Mouse (Mus musculus) embryonic facial prominence, embryonic 10.5 days (tissue): ENCODE data around the gene Trim2. TPM values are rescaled to one million over a fixed set of nuclear protein-coding genes. Genes with fewer than 3 reads are reported as not detected.

ENCODE experiments used
- DNase-seq: peaks from one replicate; pipeline ENCODE4 v3.0.0-alpha.2; 2017; ENCODE audit warnings: low spot score
- H3K27ac ChIP-seq: fragments of 300-500 bp; sonication (generic); replicated peaks from 2 replicates; pipeline ENCODE4 v1.5.1; 2016; ENCODE audit warnings: mild to moderate bottlenecking
- H3K27me3 ChIP-seq: fragments of 300-500 bp; sonication (generic); replicated peaks from 2 replicates; pipeline ENCODE4 v1.6.1; 2016; ENCODE audit warnings: low read depth, mild to moderate bottlenecking; ENCODE audit not compliant: poor library complexity, severe bottlenecking
- H3K36me3 ChIP-seq: fragments of 300-500 bp; sonication (generic); replicated peaks from 2 replicates; pipeline ENCODE4 v1.6.1; 2016; ENCODE audit warnings: mild to moderate bottlenecking, moderate library complexity
- H3K4me1 ChIP-seq: fragments of 300-500 bp; sonication (generic); 2 replicates; pipeline ENCODE4 v1.6.1; 2016
- H3K4me3 ChIP-seq: fragments of 300-500 bp; sonication (generic); 2 replicates; pipeline ENCODE4 v1.5.1; 2016; ENCODE audit warnings: mild to moderate bottlenecking, moderate library complexity
- H3K9me3 ChIP-seq: fragments of 300-500 bp; sonication (generic); 2 replicates; pipeline ENCODE4 v1.6.1; 2016; ENCODE audit warnings: mild to moderate bottlenecking
- WGBS: fragments of 180-500 bp; shearing (Covaris S2); methylation state at CpG from one replicate; pipeline ENCODE4 v1.1.7; 2016; 5-methylcytosine and 5-hydroxymethylcytosine counted together
- polyA plus RNA-seq: library from polyadenylated mRNA; unstranded; fragments of >200 nt; fragmentation: Nextera tagmentation; extraction: Ambion mirVana; gene quantifications from 2 replicates; pipeline ENCODE4 v1.2.1, GENCODE M21; 2016

Gene Trim2
- polyA plus RNA-seq, 1 experiment from 2014 or later: 31.0 TPM

GRCm38 (mm10) chr3:84128871-84129870 is 177.5 kb downstream of the Trim2 start:
- 49% methylated on average over 11 of the region's 11 CpGs for WGBS
- H3K27me3 ChIP-seq: no peaks in the 10 kb centered on the region

GRCm38 (mm10) chr3:84127431-84127830 is 179.2 kb downstream of the Trim2 start:
- WGBS: 71% methylated on average over 2 of the region's 2 CpGs
- Histone ChIP-seq H3K4me3 (no peak overlapping the region), H3K27me3 (no peaks in the 10 kb centered on the region), H3K27ac (no peak overlapping the region), H3K36me3 (no peaks in the 10 kb centered on the region), H3K9me3 (no peaks in the 10 kb centered on the region), H3K4me1 (peaks cover 56% of the 10 kb centered on the region)
- DNase-seq: no peak

More at GRCm38 (mm10) chr3:84128871-84129870, 177.5 kb downstream of the Trim2 start:
- Histone ChIP-seq H3K4me1 (peaks cover 53% of the 10 kb centered on the region), H3K27ac (peak overlapping the region; percentile 85), H3K9me3 (no peaks in the 10 kb centered on the region), H3K36me3 (no peaks in the 10 kb centered on the region), H3K4me3 (no peak overlapping the region)
- peak; percentile 80 for DNase-seq

- no peak for DNase-seq
- Histone ChIP-seq H3K27ac (no peak overlapping the region), H3K9me3 (no peaks in the 10 kb centered on the region), H3K27me3 (no peaks in the 10 kb centered on the region), H3K4me3 (no peak overlapping the region), H3K4me1 (peaks cover 56% of the 10 kb centered on the region), H3K36me3 (no peaks in the 10 kb centered on the region)
- 79% methylated on average over 3 of the region's 3 CpGs for WGBS
These were observed 180.0 kb downstream of the Trim2 start for GRCm38 (mm10) chr3:84126721-84127120.

GRCm38 (mm10) chr3:84125704-84126289 is 180.9 kb downstream of the Trim2 start:
- no peaks in the 10 kb centered on the region for H3K27me3 ChIP-seq
- peaks cover 49% of the 10 kb centered on the region for H3K4me1 ChIP-seq
- DNase-seq: no peak
- no peak overlapping the region for H3K4me3 ChIP-seq
- peak overlapping the region; percentile 61 for H3K27ac ChIP-seq
- no peaks in the 10 kb centered on the region for H3K36me3 ChIP-seq
- no peaks in the 10 kb centered on the region for H3K9me3 ChIP-seq
- 72% methylated on average over 6 of the region's 6 CpGs for WGBS

- Histone ChIP-seq H3K36me3 (no peaks in the 10 kb centered on the region), H3K27ac (no peak overlapping the region), H3K9me3 (no peaks in the 10 kb centered on the region), H3K4me3 (no peak overlapping the region), H3K27me3 (no peaks in the 10 kb centered on the region), H3K4me1 (peaks cover 35% of the 10 kb centered on the region)
- DNase-seq: no peak
- WGBS: 81% methylated on average over 3 of the region's 3 CpGs
These were observed 183.2 kb downstream of the Trim2 start for GRCm38 (mm10) chr3:84123461-84123860.

GRCm38 (mm10) chr3:84118718-84119117 is 188.0 kb downstream of the Trim2 start:
- 79% methylated on average over 7 of the region's 7 CpGs for WGBS
- H3K9me3 ChIP-seq: no peaks in the 10 kb centered on the region
- H3K4me1 ChIP-seq: peaks cover 6% of the 10 kb centered on the region; the same call in 1 of the 2 replicates
- H3K36me3 ChIP-seq: no peaks in the 10 kb centered on the region
- DNase-seq: no peak
- no peak overlapping the region for H3K27ac ChIP-seq
- no peaks in the 10 kb centered on the region for H3K27me3 ChIP-seq
- H3K4me3 ChIP-seq: no peak overlapping the region

- no peaks in the 10 kb centered on the region for H3K27me3 ChIP-seq
- no peaks in the 10 kb centered on the region for H3K9me3 ChIP-seq
- no peak overlapping the region for H3K4me3 ChIP-seq
- WGBS: 82% methylated on average over 7 of the region's 7 CpGs
- H3K27ac ChIP-seq: no peak overlapping the region
- no peak for DNase-seq
- H3K4me1 ChIP-seq: peaks cover 6% of the 10 kb centered on the region; the same call in 1 of the 2 replicates
- H3K36me3 ChIP-seq: no peaks in the 10 kb centered on the region
These were observed 188.5 kb downstream of the Trim2 start for GRCm38 (mm10) chr3:84118178-84118577.

Other genes starting within 250 kb of the Trim2 start
- gene Mnd1, start 151.1 kb downstream of the Trim2 start, polyA plus RNA-seq: 13.4 and 15.2 TPM in 2 replicates
- 0.91 and 1.3 TPM in 2 replicates for gene Gm6525, start 132.8 kb downstream of the Trim2 start, polyA plus RNA-seq
- gene Fhdc1, start 173.6 kb upstream of the Trim2 start, polyA plus RNA-seq: 4.3 and 5.7 TPM in 2 replicates